Mouse (Mus musculus) E14TG2a.4 (cell line): ENCODE measurements at regions not wholly inside any gene's neighbourhood (a gene's known extent, or its start where the extent isn't known, plus 50 kb on each side); places are given as distances from the start of the nearest gene placed in this dataset.

ENCODE experiments used
- CTCF ChIP-seq: conservative IDR thresholded peaks from 2 replicates; pipeline ENCODE4 v1.5.1; 2014; ENCODE audit warnings: low read length
- POU5F1 ChIP-seq: IDR thresholded peaks from 2 replicates; pipeline ENCODE4 v1.6.1; 2014; ENCODE audit warnings: low read length, borderline replicate concordance

- TF ChIP-seq CTCF (no peak), POU5F1 (no peak)
Observed at GRCm38 (mm10) chr3:102266136-102266535, 61.6 kb upstream of the Vangl1 start.
